Comparison of ENCODE assay signal across 27 mouse cellular contexts in genomic region chr7:143733746-143734145, GRCm38 (mm10). TPM values are rescaled to one million over a fixed set of nuclear protein-coding genes. Genes with fewer than 3 reads are reported as not detected.
DNase-seq lines count a peak whose midpoint lies in the region; ATAC-seq lines count a peak whose summit lies in the region.
"Had no signal": no experiment of that assay in that cellular context is flagged by ENCODE, and none has a peak within 500 bp of the region (broad histone marks: within the 10 kb centered on the region; RNA-seq: fewer than 3 reads in every experiment).

No protein-coding gene starts in this region.

- no peaks in the 10 kb centered on the region for H3K9me3 ChIP-seq in heart, embryonic 15.5 days (replicated peaks)
- H3K9me3 ChIP-seq: embryonic facial prominence, embryonic 15.5 days; forebrain, embryonic 10.5 days; G1E; hindbrain, embryonic 13.5 days had no signal

- H3K4me2 ChIP-seq in heart, embryonic 15.5 days, result no peak overlapping the region
- H3K4me2 ChIP-seq: embryonic facial prominence, embryonic 15.5 days; hindbrain, embryonic 13.5 days had no signal

- DNase-seq in frontal cortex, postnatal 25 days (ENCODE audit: low spot score in 2 of 2), result no peak
- DNase-seq in heart, adult 9 months (ENCODE audit: low spot score in 2 of 2), result no peak
- peak; percentile 54 for DNase-seq in right cerebral cortex, adult 18-20 months
- no peak for DNase-seq in right cerebral cortex, postnatal 4 days
- no peak for DNase-seq in ovary, postnatal 10 days (ENCODE audit: low spot score)
- DNase-seq: adrenal gland, adult 8-10 months; adrenal gland, postnatal 36 days; B cell, adult 2 months; cerebellum, adult 11 months; cerebellum, adult 8-10 months; cerebellum, postnatal 14 days; embryo, embryonic 11 days; gastrocnemius, adult 2 months; gastrocnemius, postnatal 25 days; heart, postnatal 4 days had no signal

- no peaks in the 10 kb centered on the region for H3K27me3 ChIP-seq in heart, embryonic 15.5 days
- H3K27me3 ChIP-seq: embryonic facial prominence, embryonic 15.5 days; hindbrain, embryonic 13.5 days had no signal

- no peak overlapping the region for H3K9ac ChIP-seq in heart, embryonic 15.5 days
- H3K9ac ChIP-seq: embryonic facial prominence, embryonic 15.5 days; hindbrain, embryonic 13.5 days had no signal

- H3K4me3 ChIP-seq in heart, embryonic 15.5 days, result no peak overlapping the region
- H3K4me3 ChIP-seq: embryonic facial prominence, embryonic 15.5 days; erythroblast, embryonic 14.5 days; forebrain, embryonic 10.5 days; gastrocnemius, adult 2 months; hindbrain, embryonic 13.5 days had no signal

- 0 out of 2 replicates have a peak overlapping the region, but pooled peaks have one; percentile 4 for H3K27ac ChIP-seq in heart, embryonic 15.5 days
- H3K27ac ChIP-seq: embryonic facial prominence, embryonic 15.5 days; forebrain, embryonic 10.5 days; gastrocnemius, adult 2 months; hindbrain, embryonic 13.5 days had no signal

- ATAC-seq in frontal cortex, adult (ENCODE audit: low TSS enrichment), result peak; percentile 64; the same call in 1 of the 2 replicates
- ATAC-seq in heart, embryonic 15.5 days (replicated peaks; ENCODE audit: insufficient number of reproducible peaks, insufficient read depth, low FRiP score, low read depth), result no peak
- ATAC-seq: CD4-positive, CD25-positive, alpha-beta regulatory T cell, adult 4 months; forebrain, embryonic 14.5 days had no signal

- H3K36me3 ChIP-seq in heart, embryonic 15.5 days, result no peaks in the 10 kb centered on the region
- H3K36me3 ChIP-seq: forebrain, embryonic 10.5 days; G1E had no signal

- 57% methylated on average over 4 of the region's 4 CpGs for WGBS in heart, embryonic 15.5 days

- peaks cover 44% of the 10 kb centered on the region for H3K4me1 ChIP-seq in heart, embryonic 15.5 days (replicated peaks)

RNA-seq across cellular contexts. Expression of gene Osbpl5, which starts 23.0 kb away (rescaled TPM):
- 31.2 and 39.7 TPM in 2 replicates for polyA plus RNA-seq in heart, embryonic 15.5 days (2015; fragmentation: Nextera tagmentation; extraction: Ambion mirVana)
- polyA plus RNA-seq: erythroblast, embryonic 14.5 days; G1E had no signal

RNA-seq across cellular contexts. Expression of gene Mrgprg, which starts 33.0 kb away (rescaled TPM):
- polyA plus RNA-seq in heart, embryonic 15.5 days (2015; fragmentation: Nextera tagmentation; extraction: Ambion mirVana), result not detected in 2 replicates
- polyA plus RNA-seq: brain, embryonic 14.5 days; CD4-positive, CD25-positive, alpha-beta regulatory T cell, adult 4 months; embryonic facial prominence, embryonic 11.5 days; embryonic facial prominence, embryonic 15.5 days; erythroblast, embryonic 14.5 days; forebrain, embryonic 10.5 days; forebrain, embryonic 14.5 days; G1E; heart, postnatal 0 days; hindbrain, embryonic 13.5 days had no signal

RNA-seq across cellular contexts. Expression of gene Tnfrsf23, which starts 48.1 kb away (rescaled TPM):
- 1.9 and 3.0 TPM in 2 replicates for polyA plus RNA-seq in heart, embryonic 15.5 days (2015; fragmentation: Nextera tagmentation; extraction: Ambion mirVana)
- polyA plus RNA-seq: G1E had no signal

RNA-seq across cellular contexts. Expression of gene Mrgpre, which starts 50.6 kb away (rescaled TPM):
- 1.4 and 2.8 TPM in 2 replicates for polyA plus RNA-seq in heart, embryonic 15.5 days (2015; fragmentation: Nextera tagmentation; extraction: Ambion mirVana)
- polyA plus RNA-seq: erythroblast, embryonic 14.5 days; G1E had no signal
